Mouse (Mus musculus) hindbrain, embryonic 11.5 days (tissue): Measurements from ENCODE around the gene Lhfpl2. TPM values are rescaled to one million over a fixed set of nuclear protein-coding genes. Genes with fewer than 3 reads are reported as not detected.

ENCODE experiments used
- ATAC-seq: fragments of 200-750 bp; cut with Nextera tagmentation; 2 replicates; pipeline ENCODE4 v1.8.0; 2017; ENCODE audit warnings: mild to moderate bottlenecking, moderate TSS enrichment, moderate library complexity; ENCODE audit not compliant: low FRiP score
- DNase-seq: peaks from one replicate; pipeline ENCODE4 v3.0.0-alpha.2; 2015; ENCODE audit warnings: low spot score
- H3K27ac ChIP-seq: fragments of 300-500 bp; sonication (generic); 2 replicates; pipeline ENCODE4 v1.5.1; 2014; ENCODE audit warnings: mild to moderate bottlenecking, low read depth, low read length
- H3K27me3 ChIP-seq: fragments of 300-500 bp; sonication (generic); 2 replicates; pipeline ENCODE4 v1.6.1; 2014; ENCODE audit warnings: mild to moderate bottlenecking, low read length, moderate library complexity, mixed read lengths; ENCODE audit not compliant: control insufficient read depth, insufficient read depth
- H3K36me3 ChIP-seq: fragments of 300-500 bp; sonication (generic); 2 replicates; pipeline ENCODE4 v1.6.1; 2014; ENCODE audit warnings: mild to moderate bottlenecking, low read length, moderate library complexity, mixed read lengths; ENCODE audit not compliant: control insufficient read depth, insufficient read depth
- H3K4me1 ChIP-seq: fragments of 300-500 bp; sonication (generic); replicated peaks from 2 replicates; pipeline ENCODE4 v1.6.1; 2014; ENCODE audit warnings: low read length, mixed read lengths; ENCODE audit not compliant: control insufficient read depth, insufficient read depth
- H3K4me2 ChIP-seq: fragments of 300-500 bp; sonication (generic); replicated peaks from 2 replicates; pipeline ENCODE4 v1.6.1; 2014; ENCODE audit warnings: mild to moderate bottlenecking, low read depth, low read length
- H3K4me3 ChIP-seq: fragments of 300-500 bp; sonication (generic); 2 replicates; pipeline ENCODE4 v1.5.1; 2014; ENCODE audit warnings: low read depth, low read length
- H3K9ac ChIP-seq: fragments of 300-500 bp; sonication (generic); 2 replicates; pipeline ENCODE4 v1.6.1; 2014; ENCODE audit warnings: low read depth, low read length
- H3K9me3 ChIP-seq: fragments of 300-500 bp; sonication (generic); 2 replicates; pipeline ENCODE4 v1.6.1; 2016; ENCODE audit warnings: low read length; ENCODE audit not compliant: control insufficient read depth
- whole genome bisulfite sequencing: fragments of 180-500 bp; shearing (Covaris S2); extraction: QIAGEN DNeasy Blood & Tissue Kit; methylation state at CpG from one replicate; pipeline ENCODE4 v1.1.7; 2014; 5-methylcytosine and 5-hydroxymethylcytosine counted together
- polyA plus RNA-seq: library from polyadenylated mRNA; unstranded; fragments of >200 nt; fragmentation: Nextera tagmentation; extraction: Ambion mirVana; gene quantifications from 2 replicates; pipeline ENCODE4 v1.2.1, GENCODE M21; 2014

Lhfpl2 gene
- polyA plus RNA-seq, 1 experiment from 2014 or later = 16.6 TPM

- Histone ChIP-seq H3K27ac (no peak overlapping the region), H3K4me2 (no peak overlapping the region), H3K4me3 (no peak overlapping the region), H3K9me3 (no peaks in the 10 kb centered on the region), H3K36me3 (no peaks in the 10 kb centered on the region), H3K27me3 (no peaks in the 10 kb centered on the region), H3K4me1 (no peaks in the 10 kb centered on the region), H3K9ac (no peak overlapping the region)
- DNase-seq = no peak
- no peak for ATAC-seq
- WGBS = 93% methylated on average over 10 of the region's 10 CpGs
These were observed 41.5 kb downstream of the Lhfpl2 start for GRCm38 (mm10) chr13:94099087-94099486.

- Histone ChIP-seq H3K9ac (no peak overlapping the region), H3K4me2 (no peak overlapping the region), H3K9me3 (no peaks in the 10 kb centered on the region), H3K4me1 (no peaks in the 10 kb centered on the region), H3K4me3 (no peak overlapping the region), H3K36me3 (no peaks in the 10 kb centered on the region), H3K27ac (no peak overlapping the region), H3K27me3 (no peaks in the 10 kb centered on the region)
- DNase-seq (no peak), ATAC-seq (no peak)
- 86% methylated on average over 3 of the region's 3 CpGs for WGBS
These were observed 42.8 kb downstream of the Lhfpl2 start for GRCm38 (mm10) chr13:94100361-94100760.

DNA sequence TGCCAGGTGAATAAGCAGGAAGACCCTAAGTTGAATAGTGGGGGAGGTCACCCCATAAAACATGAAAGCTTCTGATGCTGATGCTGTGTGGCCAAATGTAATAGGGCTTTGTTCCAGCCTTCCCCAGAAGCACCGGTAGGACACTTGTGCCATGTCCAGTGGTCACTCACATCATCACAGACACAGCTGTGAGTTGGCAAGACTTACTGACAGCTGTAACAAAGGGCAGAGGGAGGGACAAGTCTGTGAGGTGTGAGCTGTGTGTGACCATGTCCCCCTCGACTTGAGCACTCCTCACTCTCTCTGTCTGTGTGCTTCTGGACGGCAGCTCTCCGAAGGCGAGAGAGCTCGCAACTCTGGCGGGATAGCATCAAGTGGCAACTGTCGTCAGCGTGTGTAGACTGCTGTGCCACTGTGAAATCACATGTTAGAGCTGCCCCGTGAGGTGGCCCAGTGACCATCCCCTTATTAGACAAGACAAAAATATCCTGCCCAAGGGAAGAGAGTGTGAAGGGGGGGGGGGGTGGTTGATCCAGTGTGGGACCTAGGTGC is 43.5 kb downstream of the Lhfpl2 start:
- ATAC-seq = no peak
- DNase-seq = no peak
- no peaks in the 10 kb centered on the region for H3K9me3 ChIP-seq
- no peak overlapping the region for H3K27ac ChIP-seq
- no peaks in the 10 kb centered on the region for H3K27me3 ChIP-seq
- H3K36me3 ChIP-seq = no peaks in the 10 kb centered on the region
- H3K4me1 ChIP-seq = no peaks in the 10 kb centered on the region
- WGBS = 84% methylated on average over 10 of the region's 10 CpGs
- no peak overlapping the region for H3K9ac ChIP-seq
- H3K4me2 ChIP-seq = no peak overlapping the region
- H3K4me3 ChIP-seq = no peak overlapping the region

- Histone ChIP-seq H3K27me3 (no peaks in the 10 kb centered on the region), H3K4me3 (no peak overlapping the region), H3K4me2 (no peak overlapping the region), H3K36me3 (no peaks in the 10 kb centered on the region), H3K9me3 (no peaks in the 10 kb centered on the region), H3K4me1 (no peaks in the 10 kb centered on the region), H3K27ac (no peak overlapping the region), H3K9ac (no peak overlapping the region)
- DNase-seq (no peak), ATAC-seq (no peak)
- WGBS = 87% methylated on average over 8 of the region's 8 CpGs
These were observed 47.4 kb downstream of the Lhfpl2 start for GRCm38 (mm10) chr13:94104866-94105475.

- no peaks in the 10 kb centered on the region for H3K27me3 ChIP-seq
- no peak overlapping the region for H3K4me3 ChIP-seq
- H3K36me3 ChIP-seq = no peaks in the 10 kb centered on the region
- no peak for DNase-seq
- no peak overlapping the region for H3K9ac ChIP-seq
- H3K27ac ChIP-seq = no peak overlapping the region
- no peak for ATAC-seq
- WGBS = 87% methylated on average over 8 of the region's 8 CpGs
- H3K9me3 ChIP-seq = no peaks in the 10 kb centered on the region
- no peaks in the 10 kb centered on the region for H3K4me1 ChIP-seq
- no peak overlapping the region for H3K4me2 ChIP-seq
These were observed 48.8 kb downstream of the Lhfpl2 start for GRCm38 (mm10) chr13:94106431-94106830.

GRCm38 (mm10) chr13:94106983-94107382 is 49.4 kb downstream of the Lhfpl2 start:
- 86% methylated on average over 7 of the region's 7 CpGs for WGBS
- DNase-seq = no peak
- Histone ChIP-seq H3K9ac (no peak overlapping the region), H3K27ac (no peak overlapping the region), H3K36me3 (no peaks in the 10 kb centered on the region), H3K4me3 (no peak overlapping the region), H3K9me3 (no peaks in the 10 kb centered on the region), H3K4me2 (no peak overlapping the region), H3K4me1 (no peaks in the 10 kb centered on the region), H3K27me3 (no peaks in the 10 kb centered on the region)
- ATAC-seq = no peak

DNA sequence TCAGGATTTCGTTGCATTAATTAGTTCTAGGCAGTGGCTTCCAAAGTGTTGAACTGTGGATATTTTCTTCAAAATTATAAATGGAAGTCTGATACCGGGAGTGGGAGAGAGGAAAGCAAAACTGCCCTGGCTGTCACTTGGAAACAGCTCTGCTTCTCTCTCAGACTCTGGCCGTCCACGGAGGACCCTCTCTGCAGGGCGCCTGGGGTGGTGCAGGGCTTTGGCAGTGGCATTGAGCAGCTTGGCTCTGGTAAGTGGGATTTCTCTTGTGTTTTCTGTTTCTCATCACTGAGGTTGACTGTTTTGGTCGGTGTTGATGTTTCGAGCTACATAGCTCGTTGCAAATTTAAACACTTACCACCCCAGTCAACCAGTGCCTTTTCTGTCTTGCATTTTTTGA is 53.0 kb downstream of the Lhfpl2 start:
- H3K4me2 ChIP-seq = no peak overlapping the region
- WGBS = 81% methylated on average over 8 of the region's 8 CpGs
- no peak overlapping the region for H3K9ac ChIP-seq
- no peak for ATAC-seq
- H3K27ac ChIP-seq = no peak overlapping the region
- no peak overlapping the region for H3K4me3 ChIP-seq
- no peaks in the 10 kb centered on the region for H3K36me3 ChIP-seq
- DNase-seq = no peak
- H3K4me1 ChIP-seq = no peaks in the 10 kb centered on the region
- no peaks in the 10 kb centered on the region for H3K9me3 ChIP-seq
- no peaks in the 10 kb centered on the region for H3K27me3 ChIP-seq

DNA sequence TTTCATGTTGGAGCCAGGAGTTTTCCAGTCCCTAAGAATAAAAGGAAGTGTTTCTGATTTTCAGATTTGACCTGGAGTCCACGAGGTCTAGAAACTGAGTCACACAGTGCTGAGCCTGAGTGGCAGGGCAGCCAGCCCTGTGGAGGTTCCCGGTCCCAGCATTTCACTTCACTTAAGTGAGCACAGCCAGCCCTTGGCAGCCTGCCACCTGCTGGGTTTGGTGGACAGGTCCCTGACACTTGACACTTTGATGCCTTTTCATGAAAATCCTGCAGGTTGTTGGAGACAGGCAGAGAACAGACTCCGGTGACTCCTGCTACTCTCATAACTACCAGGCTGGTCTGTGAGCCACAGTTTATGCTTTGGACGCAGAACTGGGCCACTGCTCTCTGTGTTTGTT is 57.9 kb downstream of the Lhfpl2 start:
- DNase-seq (no peak), ATAC-seq (no peak)
- H3K36me3 ChIP-seq = no peaks in the 10 kb centered on the region
- H3K27me3 ChIP-seq = no peaks in the 10 kb centered on the region
- WGBS = 65% methylated on average over 4 of the region's 4 CpGs
- H3K4me3 ChIP-seq = no peak overlapping the region
- no peaks in the 10 kb centered on the region for H3K9me3 ChIP-seq
- no peak overlapping the region for H3K4me2 ChIP-seq
- no peaks in the 10 kb centered on the region; the same call in 1 of the 2 replicates for H3K4me1 ChIP-seq
- no peak overlapping the region for H3K9ac ChIP-seq
- no peak overlapping the region for H3K27ac ChIP-seq

- ATAC-seq = no peak
- H3K27ac ChIP-seq = no peak overlapping the region
- 67% methylated on average over 13 of the region's 13 CpGs for WGBS
- no peaks in the 10 kb centered on the region for H3K9me3 ChIP-seq
- H3K27me3 ChIP-seq = no peaks in the 10 kb centered on the region
- no peaks in the 10 kb centered on the region; the same call in 1 of the 2 replicates for H3K4me1 ChIP-seq
- H3K4me2 ChIP-seq = no peak overlapping the region
- no peak for DNase-seq
- no peaks in the 10 kb centered on the region for H3K36me3 ChIP-seq
- no peak overlapping the region for H3K4me3 ChIP-seq
- H3K9ac ChIP-seq = no peak overlapping the region
These were observed 59.3 kb downstream of the Lhfpl2 start for GRCm38 (mm10) chr13:94116705-94117410.
